ENCODE assay signal across 16 mouse cellular contexts in genomic region chr10:94561351-94561750, GRCm38 (mm10).
DNase-seq lines count a peak whose midpoint lies in the region; ATAC-seq and TF ChIP-seq lines count a peak whose summit lies in the region.
"Had no signal": no experiment of that assay in that cellular context is flagged by ENCODE, and none has a peak within 500 bp of the region (broad histone marks: within the 10 kb centered on the region; RNA-seq: fewer than 3 reads in every experiment).

No protein-coding gene starts in this region.

- 57% methylated on average over 7 of the region's 7 CpGs for WGBS in stomach, embryonic 14.5 days

- H3K9me3 ChIP-seq in stomach, embryonic 14.5 days (ENCODE audit: control insufficient read depth, low read depth, low read length) = no peaks in the 10 kb centered on the region
- H3K9me3 ChIP-seq: hindbrain, embryonic 15.5 days; midbrain, embryonic 15.5 days; neural tube, embryonic 12.5 days had no signal

- intact Hi-C loops in heart, postnatal 10 days (cut with DNase I) = loop anchor here (5.0 kb wide), 1 partner anchor 44 kb away; no protein-coding TSS in a partner anchor

- H3K36me3 ChIP-seq in stomach, embryonic 14.5 days (ENCODE audit: control insufficient read depth, insufficient read depth, low read length) = no peaks in the 10 kb centered on the region
- H3K36me3 ChIP-seq: hindbrain, embryonic 15.5 days; midbrain, embryonic 15.5 days; neural tube, embryonic 12.5 days had no signal

- no peak overlapping the region for H3K9ac ChIP-seq in stomach, embryonic 14.5 days (replicated peaks; ENCODE audit: low read depth, low read length)
- H3K9ac ChIP-seq: forebrain, postnatal 0 days; hindbrain, embryonic 15.5 days; midbrain, embryonic 15.5 days; neural tube, embryonic 12.5 days had no signal

- DNase-seq in layer of hippocampus, adult 2 months (ENCODE audit: low spot score in 2 of 2) = no peak
- no peak for DNase-seq in layer of hippocampus, postnatal 36 days
- DNase-seq in c-Kit-positive CD71-positive TER-119-positive erythroid progenitor cells, embryonic 14.5 days (ENCODE audit: low spot score) = peak; percentile 21
- DNase-seq in heart, postnatal 10 days = peak; percentile 52 to 58
- DNase-seq in thymus, postnatal 0 days (ENCODE audit: low spot score) = no peak
- DNase-seq in adrenal gland, adult 2 months = no peak
- DNase-seq: cerebellum, adult 8-10 months; embryo, embryonic 11 days; forebrain, postnatal 0 days; spleen, adult 18-20 months had no signal

- peak overlapping the region; percentile 33; the same call in 1 of the 2 replicates for H3K27ac ChIP-seq in layer of hippocampus, adult 2 months
- no peak overlapping the region for H3K27ac ChIP-seq in stomach, embryonic 14.5 days (ENCODE audit: low read length)
- H3K27ac ChIP-seq: hindbrain, embryonic 15.5 days; midbrain, embryonic 15.5 days; neural tube, embryonic 12.5 days had no signal

- no peak overlapping the region for H3K4me2 ChIP-seq in stomach, embryonic 14.5 days (replicated peaks; ENCODE audit: low read depth, low read length)
- H3K4me2 ChIP-seq: hindbrain, embryonic 15.5 days; midbrain, embryonic 15.5 days; neural tube, embryonic 12.5 days had no signal

- ATAC-seq in stomach, embryonic 14.5 days (ENCODE audit: insufficient number of reproducible peaks, insufficient read depth, low FRiP score, low read depth) = 0 out of 2 replicates have a peak, but pooled peaks have one; percentile 56
- ATAC-seq: CD4-positive, CD25-positive, alpha-beta regulatory T cell, adult 4 months; forebrain, postnatal 0 days; midbrain, embryonic 15.5 days had no signal

- TF ChIP-seq CTCF in layer of hippocampus, adult 2 months (conservative IDR thresholded peaks at IDR 0.05) = no peak

- no peaks in the 10 kb centered on the region for H3K27me3 ChIP-seq in stomach, embryonic 14.5 days (ENCODE audit: control insufficient read depth, insufficient read depth, low read length)
- H3K27me3 ChIP-seq: hindbrain, embryonic 15.5 days; midbrain, embryonic 15.5 days; neural tube, embryonic 12.5 days had no signal

- H3K4me3 ChIP-seq in layer of hippocampus, adult 2 months = no peak overlapping the region
- no peak overlapping the region for H3K4me3 ChIP-seq in stomach, embryonic 14.5 days (ENCODE audit: low read depth, low read length)
- H3K4me3 ChIP-seq: erythroblast, embryonic 14.5 days; hindbrain, embryonic 15.5 days; midbrain, embryonic 15.5 days; neural tube, embryonic 12.5 days had no signal

- 0 out of 2 replicates have a peak, but pooled peaks cover 5% of the 10 kb centered on the region for H3K4me1 ChIP-seq in stomach, embryonic 14.5 days (ENCODE audit: control insufficient read depth, insufficient read depth, low read length)
- H3K4me1 ChIP-seq: midbrain, embryonic 15.5 days; neural tube, embryonic 12.5 days had no signal

Comparison
In these comparisons a context has a peak if more than half of its experiments do, and no peak if none do; other contexts are left out.
1. DNase-seq: peak in c-Kit-positive CD71-positive TER-119-positive erythroid progenitor cells, embryonic 14.5 days (single experiment) and heart, postnatal 10 days (2 of 2); none in layer of hippocampus, adult 2 months (0 of 2), layer of hippocampus, postnatal 36 days (0 of 2), thymus, postnatal 0 days (single experiment) and adrenal gland, adult 2 months (single experiment).